Mouse (Mus musculus) CD8-positive naive resting alpha-beta T cell, adult 2 months (primary cell): ENCODE data around the gene Adap2.
A peak's percentile ranks its signal among the peaks of the same experiment; 100 is the strongest.
"Not testable (repeated sequence)": the region's sequence is repeated elsewhere in the genome, so short reads cannot be mapped to it uniquely, and the experiment has no call there.

ENCODE experiments used
- DNase-seq, 2 experiments: peaks; one replicate each; pipeline ENCODE4 v3.0.0; 2022; ENCODE audit warnings: low read depth in 2 of 2, low spot score in 2 of 2

Adap2 gene

DNA sequence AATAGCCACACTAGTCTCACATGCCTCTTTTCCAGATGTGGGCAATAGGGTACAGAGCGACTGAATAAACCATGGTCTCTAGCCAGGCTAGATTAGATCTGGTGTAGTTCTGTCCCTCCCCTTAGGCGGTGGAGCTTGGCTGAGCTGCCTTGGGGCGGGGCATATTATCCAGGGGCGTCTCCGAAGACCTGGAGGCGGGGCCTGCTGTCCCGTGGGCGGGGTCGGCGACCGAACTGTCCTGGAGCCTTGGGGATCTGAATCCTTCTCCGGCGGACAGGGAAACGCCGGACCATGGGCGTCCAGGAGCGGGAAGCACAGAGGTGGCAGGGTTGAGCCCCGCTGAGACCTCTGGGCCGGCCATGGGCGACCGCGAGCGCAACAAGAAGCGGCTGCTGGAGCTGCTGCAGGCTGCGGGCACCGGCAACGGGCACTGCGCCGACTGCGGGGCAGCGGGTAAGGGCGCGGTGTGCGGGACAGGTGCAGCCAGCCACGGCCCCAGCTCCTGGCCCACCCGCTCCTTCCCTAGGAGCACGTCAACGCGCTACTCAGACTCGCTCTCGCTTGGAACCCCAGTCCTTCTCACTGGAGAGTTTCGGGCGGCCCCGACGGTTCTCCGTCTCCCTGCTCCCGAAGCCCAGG is at the start of gene Adap2:
Gene Adap2, plus strand, starts transcription at position 249 of the 639 bp plus-strand sequence.
- DNase-seq = peak; percentile 71 to 85

DNA sequence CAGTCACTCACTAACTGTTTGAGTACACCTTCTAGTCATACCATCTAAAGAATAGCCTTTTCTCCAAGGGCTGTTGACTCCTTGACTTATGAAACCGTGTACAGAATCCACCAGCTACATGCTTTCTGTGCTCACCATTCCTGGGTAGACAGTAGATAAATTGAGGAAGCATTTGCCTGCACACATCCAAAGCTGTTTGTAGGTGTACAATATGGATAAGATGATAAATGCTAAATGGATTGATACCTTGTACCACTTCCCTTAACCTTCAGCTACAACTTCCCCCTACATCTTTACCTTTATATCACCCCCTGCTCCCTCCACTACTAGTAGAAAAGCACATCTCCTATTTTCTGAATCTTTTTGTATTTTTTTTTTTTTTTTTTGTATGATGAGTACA is 49.5 kb upstream of the Adap2 start:
- no peak for DNase-seq

DNA sequence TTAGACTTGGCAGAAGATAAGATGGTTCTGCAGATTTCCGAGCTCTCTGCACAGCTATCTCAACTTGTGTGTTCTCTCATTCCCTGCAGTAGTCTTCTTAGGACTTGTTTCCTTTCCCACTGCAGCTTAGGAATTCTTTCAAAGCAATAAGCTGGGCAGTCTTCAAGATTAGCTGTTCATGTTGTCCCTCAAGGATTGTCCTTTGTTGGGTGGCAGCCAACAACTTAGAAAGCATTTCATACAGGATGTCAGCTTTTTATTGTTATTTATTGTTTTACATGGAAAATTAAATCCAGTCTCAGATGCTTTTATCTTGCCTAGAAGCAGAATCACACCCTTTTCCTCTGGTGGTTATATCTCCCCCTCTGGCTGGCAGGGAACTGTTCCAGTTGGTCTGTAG is 37.5 kb upstream of the Adap2 start:
- DNase-seq = no peak

DNA sequence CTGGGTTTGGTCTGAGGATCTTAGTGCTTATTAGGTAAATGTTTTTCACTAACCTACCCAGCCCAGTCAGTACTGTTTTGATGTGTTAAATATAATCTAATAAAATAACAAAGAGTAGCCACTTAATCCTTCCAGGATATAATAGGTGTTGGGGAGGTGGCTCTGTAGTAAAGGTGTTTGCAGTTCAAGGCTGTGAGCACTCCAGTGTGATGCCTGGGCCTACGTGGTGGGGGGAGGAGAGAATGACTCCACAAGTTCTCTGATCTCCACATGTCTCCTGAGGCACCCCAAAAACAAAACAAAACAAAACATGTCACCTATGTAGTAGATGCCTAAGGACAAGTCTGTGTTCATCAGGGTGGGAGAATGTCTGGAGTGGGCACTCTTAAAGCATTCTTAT is 21.9 kb upstream of the Adap2 start:
- DNase-seq = no peak

DNA sequence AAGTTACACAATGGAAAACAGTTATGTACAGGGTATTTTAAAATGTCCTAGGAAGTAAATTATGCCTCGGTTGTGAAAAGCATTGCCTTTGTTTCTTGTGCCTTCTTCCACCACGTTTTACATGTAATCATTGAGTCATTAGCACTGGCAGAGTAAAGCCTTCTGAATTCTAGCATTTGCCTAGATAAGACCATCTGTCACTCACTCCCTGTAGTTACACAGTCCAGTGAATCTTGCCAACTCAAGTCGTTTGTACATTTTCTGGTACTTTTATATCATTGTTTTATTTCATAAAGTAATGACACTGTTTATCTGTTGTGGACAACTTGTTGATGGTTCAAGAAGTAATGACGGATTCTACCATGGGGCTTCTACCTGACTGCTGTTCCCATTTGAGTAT is 19.2 kb upstream of the Adap2 start:
- DNase-seq = no peak

DNA sequence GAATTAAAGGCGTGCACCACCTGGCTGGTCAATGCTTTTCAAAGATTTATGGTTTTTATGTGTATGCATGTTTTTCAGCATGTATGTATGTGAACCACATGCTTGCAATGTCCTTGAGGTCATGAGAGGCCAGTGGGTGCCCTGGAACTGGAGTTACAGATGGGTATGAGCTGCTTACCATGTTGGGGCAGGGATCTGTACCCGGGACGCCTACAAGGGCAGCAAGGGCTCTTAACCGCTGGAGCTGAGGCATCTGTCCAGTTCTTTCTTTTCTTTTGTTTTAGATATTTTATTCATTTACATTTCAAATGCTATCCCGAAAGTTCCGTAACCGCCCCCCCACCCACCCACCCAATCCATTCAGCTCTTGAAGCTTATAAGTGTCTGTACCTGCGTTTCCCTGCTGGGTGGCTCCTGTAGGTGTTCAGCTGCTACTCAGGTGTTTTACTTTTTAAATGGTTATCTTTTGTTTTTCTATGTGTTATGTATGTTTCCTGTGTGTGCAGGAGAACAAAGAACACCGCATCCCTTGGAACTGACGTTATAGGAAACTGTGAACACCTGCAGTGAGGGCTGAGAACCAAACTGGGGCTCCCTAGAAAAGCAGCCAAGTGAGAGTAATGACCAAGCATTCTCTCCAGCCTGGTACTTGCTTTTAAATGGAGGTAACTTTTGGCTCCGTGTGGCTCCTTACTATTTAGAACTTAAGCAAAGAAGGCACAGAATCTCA is 17.8 kb upstream of the Adap2 start:
- no peak for DNase-seq

DNA sequence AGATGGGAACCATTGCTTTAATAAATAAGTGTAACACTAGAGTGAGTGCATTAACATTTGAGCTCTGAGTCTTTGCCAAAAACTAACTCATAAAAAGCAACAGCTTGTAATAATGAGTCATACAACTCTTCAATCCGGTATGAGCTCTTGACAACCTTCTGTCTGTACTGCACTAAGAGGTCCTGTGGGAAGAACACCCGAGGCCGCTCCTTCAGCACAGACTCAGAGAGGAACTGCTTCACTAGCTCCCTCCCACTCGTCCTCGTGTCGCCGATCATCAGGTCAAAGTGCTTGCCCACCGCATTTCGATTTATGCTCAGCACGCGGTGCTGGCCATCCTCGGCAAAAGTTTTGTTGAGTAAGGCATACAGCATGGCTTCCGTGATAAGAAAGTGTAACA is 17.1 kb upstream of the Adap2 start:
- no peak for DNase-seq

DNA sequence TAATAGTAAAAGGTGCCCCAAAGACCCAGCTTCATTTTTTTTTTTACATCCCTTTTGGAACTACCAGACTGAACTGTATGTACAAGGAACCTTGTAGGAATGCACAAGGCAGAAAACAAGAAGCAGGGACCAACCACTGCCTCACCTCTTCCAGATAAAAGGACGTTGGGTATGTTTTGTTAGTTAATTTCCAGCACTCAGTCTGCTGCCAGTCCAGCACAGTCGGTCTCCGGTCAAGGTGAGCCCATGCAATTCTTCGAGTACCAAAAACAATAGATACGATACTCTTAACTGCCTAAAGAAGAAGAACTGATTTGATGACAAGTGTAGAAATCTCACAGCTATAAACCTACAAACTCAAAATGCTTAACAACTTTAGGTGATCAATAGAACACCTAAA is 16.1 kb upstream of the Adap2 start:
- DNase-seq = no peak

DNA sequence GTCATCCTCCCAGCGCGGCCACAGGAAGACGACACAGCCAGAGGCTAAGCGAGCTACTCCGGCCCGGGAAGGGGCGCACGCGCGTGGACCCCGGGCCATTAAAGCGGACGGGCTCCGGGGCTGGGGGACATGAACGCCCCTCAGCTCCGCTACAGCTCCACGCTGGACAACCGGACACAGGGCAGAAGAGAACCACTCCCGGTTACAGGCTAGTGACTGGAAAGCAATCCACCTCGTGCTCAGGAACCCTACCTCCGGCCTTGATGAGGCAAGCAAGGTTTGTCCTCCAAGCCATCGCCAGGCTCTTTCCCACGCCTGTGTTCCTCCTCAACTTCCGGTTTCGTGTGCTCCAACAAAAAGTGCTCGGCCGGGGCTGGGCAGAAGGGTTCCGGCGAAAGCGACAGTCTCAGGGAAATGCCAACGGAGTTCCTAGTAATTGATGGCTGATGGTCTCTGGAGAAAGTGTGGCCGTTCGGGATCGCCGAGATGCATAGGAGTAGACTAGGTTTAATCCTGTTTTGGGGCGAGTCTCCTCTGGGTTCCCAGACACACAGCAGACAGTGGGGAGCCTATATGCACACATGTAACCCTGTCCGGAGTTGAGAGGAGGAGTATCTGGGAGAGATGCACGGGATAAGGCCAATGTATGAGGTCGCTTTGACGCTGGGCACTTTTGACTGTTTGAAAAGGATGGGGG is 11.9 kb upstream of the Adap2 start, which contains the start of gene Tefm:
Gene Tefm, minus strand, starts transcription at position 351 of the 697 bp plus-strand sequence.
- DNase-seq = peak; percentile 71 to 72

DNA sequence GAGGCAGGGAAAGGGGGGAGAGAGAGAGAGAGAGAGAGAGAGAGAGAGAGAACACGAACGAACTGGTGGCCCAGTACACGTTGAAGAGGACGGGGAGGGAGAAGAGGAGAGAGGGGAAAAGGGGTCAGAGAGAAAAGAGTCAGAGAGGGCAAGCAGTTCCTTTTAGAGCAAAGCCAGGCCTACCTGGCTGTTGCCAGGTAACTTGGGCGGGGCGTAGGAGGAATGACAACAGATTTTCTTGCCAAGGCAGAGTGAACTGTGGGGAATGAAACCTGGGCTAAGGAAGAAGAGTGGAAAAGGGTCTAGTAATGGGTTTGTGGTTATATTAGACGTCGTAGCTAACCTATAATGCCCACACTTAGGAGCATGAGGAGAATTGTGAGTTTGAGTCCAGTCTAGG is 11.0 kb upstream of the Adap2 start:
- DNase-seq = no peak

DNA sequence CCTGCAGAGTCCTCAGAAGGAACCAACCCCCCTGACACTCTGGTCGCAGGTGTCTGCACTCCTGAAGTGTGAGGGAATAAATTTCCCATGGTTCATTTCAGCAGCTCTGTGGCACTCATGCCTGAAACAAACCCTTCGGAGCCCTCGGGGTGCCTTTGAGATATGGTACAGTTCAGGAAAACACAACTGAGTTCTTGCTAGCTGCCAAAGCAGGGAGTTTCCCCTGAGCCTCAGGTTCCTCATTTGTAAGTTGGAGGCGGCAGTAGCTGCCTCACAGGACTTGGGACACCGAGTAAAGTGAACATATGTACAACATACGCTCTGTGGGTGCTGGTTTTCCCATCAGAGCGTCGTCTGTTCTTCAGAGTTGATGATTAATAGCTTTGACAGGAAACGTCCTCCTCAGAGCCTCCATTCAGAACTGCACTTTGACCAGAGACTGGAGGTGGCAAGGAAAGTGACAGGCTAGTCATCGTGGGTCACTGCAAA is 8.1 kb upstream of the Adap2 start:
- no peak for DNase-seq

DNA sequence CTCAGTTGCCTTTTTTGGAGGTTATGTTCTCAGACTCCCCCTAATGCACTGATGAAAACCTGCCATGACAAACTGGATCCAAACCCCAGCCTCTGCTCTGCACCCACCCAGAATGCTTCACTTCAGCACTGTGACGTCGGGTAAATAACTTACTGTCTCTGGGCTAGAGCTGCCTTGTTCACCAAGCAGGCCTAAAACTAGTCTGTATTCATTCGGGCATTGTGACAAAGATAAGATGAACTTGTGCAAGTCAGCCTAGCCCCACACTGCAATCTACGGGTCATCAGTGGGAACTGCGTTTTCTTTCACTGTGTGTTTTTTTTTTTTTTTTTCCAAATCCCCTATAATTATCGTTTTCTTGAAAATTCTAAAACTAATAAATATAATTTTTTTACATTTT is 6.2 kb upstream of the Adap2 start:
- DNase-seq = no peak

DNA sequence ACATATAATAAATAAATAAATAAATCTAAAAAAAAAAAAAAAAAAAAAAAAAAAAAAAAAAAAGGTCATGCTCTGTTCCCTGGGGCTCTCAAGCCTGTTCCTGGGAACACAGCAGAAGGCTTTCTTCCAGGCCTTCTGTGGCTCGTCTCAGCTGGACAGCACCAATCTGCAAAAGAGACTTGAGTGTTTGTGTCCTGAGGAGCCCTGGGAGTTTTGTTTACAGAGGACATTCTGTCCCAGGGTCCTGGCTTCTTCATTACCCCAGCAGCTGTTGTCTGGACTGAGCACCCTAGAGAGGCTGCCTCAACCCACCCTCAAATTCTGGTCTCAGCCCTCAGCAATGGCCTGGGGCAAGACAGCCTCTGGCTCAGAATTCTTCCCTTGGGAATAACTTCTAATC is 5.6 kb upstream of the Adap2 start:
- no peak for DNase-seq

DNA sequence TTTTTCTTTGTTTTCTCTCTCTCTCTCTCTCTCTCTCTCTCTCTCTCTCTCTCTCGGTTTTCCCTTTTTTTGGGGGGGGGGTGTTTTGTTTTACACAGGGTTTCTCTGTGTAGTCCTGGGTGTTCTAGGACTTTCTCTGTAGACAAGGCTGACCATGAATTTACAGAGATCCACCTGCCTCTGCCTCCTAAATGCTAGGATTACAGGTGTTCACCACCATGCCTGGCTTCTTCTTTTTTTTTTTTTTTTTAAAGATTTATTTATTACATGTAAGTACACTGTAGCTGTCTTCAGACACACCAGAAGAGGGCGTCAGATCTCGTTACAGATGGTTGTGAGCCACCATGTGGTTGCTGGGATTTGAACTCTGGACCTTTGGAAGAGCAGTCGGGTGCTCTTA is 4.9 kb upstream of the Adap2 start:
- DNase-seq = not testable (repeated sequence)

DNA sequence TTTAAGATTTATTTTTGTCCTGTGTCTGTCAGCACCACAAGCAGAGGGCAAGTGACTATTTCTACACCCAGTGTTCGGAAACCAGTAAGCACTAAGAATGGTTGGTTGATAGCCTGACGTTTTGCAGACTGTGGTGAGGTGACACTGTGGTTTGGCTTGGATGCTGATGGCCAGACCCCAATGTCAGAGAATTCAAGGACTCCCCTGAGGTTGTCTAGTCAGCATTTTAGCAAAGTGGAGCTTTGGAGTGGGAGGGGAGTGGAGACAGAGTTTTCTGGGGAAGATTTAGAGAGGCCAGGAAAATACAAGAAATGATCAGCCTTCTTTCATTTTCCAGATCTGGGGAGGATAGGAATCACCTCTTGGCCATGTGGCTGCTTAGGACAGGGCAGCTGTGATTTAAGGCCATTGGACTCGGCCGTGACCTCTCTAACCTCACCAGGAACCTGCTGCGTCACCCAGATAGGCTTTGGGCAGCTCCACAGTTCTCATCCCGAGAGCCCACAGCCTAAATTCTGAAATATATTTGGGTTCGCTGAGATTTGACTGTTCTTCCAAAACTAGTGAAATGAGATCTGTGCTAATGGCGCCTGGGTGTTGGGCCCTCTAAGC is 4.4 kb upstream of the Adap2 start:
- no peak for DNase-seq

DNA sequence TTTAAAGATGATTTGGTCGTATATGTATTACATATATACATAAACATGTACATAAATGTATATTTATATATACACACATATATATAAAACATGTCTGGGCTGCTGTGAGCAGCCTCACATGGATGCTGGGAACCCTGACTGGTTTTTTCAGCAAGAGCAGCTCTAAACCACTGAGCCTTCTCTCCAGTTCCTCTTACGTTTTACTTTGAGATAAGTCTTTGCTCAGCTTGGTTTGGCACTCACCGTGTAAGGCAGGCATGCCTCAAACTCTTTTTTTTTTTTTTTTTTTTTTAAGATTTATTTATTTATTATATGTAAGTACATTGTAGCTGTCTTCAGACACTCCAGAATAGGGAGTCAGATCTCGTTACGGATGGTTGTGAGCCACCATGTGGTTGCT is 3.3 kb upstream of the Adap2 start:
- no peak for DNase-seq

DNA sequence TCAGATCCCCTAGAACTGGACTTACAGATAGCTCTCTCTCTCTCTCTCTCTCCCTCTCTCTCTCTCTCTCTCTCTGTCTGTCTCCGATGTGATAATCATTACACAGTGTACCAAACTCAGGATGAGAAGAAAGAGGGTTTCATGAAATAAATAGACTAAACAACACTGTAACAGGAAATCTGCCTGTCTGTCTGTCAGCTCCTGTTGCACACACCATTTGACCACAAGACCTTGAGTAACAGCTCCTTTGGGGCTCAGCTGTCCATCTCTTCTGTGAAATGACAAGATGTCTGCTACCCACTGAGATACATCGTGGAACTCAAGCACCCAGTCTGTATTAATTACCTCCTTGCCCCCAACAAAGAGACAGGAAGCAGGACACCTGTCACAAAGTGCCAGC is 2.4 kb upstream of the Adap2 start:
- DNase-seq = no peak

DNA sequence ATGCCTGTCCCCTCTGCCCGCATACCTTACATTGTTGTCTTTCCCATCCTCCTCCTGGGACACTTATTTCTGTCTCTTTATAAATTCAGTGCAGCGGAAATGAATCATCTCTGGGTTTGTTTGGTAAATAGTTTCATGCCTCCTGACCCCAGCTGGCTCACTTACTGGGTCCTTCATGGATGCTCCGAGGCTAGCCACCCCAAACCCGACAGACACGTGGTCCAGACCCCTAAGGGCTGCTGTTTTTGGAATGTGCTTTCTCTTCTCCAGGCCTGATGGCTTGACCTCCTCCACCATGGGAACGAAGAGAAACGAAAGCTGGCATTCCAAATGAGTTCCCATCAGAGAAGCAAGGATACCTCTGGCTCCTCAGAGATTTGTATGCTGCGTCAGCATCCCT is 1.5 kb upstream of the Adap2 start:
- DNase-seq = no peak

DNA sequence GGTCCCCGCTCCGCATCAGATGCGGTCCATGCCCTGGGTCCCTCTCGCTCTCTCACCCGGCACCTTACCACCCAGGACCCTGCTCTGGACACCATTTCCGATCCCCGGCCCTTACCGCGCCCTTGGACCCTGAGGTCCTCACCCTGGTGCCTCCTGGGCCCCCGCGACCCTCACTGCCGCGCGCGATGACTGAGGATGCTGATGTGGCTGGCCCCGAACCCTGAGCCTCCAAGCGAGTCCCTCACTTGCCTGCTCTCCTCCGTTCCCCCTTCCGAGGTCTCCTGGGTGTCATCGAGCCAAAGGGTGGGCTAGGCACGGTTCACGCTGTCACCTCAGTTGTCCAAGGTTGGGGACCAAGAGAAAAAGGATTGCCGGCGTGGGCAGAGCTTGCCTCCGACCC is 596 bp downstream of the Adap2 start:
- DNase-seq = no peak

DNA sequence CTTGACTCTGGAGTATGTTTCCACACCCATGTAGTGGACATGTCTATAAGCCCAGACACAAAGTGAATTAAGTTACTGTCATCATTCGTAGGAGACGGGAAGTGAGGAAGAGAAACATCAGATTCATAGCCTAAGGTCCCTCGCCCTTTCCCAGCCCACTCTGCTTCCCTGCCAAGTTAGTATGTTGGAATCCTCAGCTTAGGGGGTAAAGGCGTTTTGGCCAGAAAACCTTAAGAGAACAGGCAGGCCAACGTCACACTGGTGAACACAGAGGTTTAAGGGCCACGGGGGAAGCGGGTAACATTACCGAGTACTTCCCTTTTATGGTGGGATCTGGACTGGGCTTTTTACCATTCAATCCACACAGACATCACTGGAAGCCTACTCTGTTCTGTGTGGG is 1.6 kb downstream of the Adap2 start:
- DNase-seq = no peak

DNA sequence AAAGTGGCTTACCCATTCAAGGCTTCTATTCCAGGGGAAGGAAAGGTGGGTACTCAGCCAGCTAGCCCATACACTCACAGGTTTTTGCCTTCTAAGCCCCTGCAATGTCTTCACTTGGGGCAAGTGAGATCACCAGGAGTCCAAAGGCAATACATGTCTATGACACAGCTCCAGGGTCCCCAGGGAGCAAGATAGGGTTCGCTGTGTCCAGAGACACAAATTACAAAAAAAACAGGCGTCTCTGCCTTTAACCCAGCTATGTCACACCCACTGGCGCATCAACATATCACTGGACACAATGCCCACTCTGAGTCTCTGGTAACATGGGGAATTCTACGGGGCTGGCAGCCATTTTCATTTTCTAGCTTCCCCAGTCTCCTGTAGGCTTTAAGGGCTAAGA is 2.1 kb downstream of the Adap2 start:
- no peak for DNase-seq

DNA sequence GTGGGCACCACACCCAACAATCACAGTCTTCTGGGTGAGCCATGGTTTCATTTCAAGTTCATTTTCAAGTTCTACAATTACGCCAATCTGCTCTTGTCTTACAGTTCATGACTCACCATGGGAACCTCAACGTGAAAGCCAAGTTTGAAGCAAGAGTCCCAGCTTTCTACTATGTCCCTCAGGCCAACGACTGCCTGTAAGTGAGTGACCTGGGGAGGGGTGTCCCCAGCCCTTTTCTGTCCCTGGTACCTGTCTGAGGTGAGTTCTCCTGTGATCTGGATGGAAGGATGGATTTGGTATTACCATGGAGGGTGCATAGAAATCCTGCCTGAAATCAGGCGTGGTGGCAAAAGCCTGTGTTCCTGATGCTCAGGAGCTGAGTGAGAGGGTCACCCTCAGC is 2.9 kb downstream of the Adap2 start:
- DNase-seq = no peak
